Mouse (Mus musculus) lung, postnatal 0 days (tissue): ENCODE data around the gene Pabpc4.

Source experiments
- CTCF ChIP-seq: IDR thresholded peaks from 2 replicates; pipeline ENCODE4 v1.5.1; 2016; ENCODE audit warnings: antibody characterized with exemption, mild to moderate bottlenecking
- EP300 ChIP-seq: IDR thresholded peaks from 2 replicates; pipeline ENCODE4 v1.6.1; 2016; ENCODE audit warnings: antibody characterized with exemption, mild to moderate bottlenecking, control low read depth

DNA sequence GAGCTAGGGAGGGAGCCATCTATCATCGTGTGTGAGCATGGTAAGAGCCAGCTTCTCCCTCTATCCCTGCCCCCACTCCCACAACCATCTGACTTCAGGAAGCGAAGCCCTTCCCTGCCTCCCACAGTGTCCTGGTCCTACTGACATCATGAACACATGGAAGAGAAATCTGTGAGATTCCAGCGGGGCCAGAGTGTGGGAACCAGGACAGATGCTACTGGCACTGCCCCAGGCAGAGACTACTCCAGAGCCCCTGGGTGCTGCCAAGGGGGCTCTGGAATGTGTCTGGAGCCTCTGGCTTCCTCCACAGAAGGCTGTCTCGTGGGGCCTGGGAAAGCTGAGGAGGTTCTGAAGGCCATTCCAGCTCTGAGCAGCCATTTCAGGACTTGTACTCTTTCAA, 34.4 kb upstream of the Pabpc4 start:
- no peak for TF ChIP-seq CTCF
- no peak for TF ChIP-seq EP300
